Mouse (Mus musculus) MEL (cell line): ENCODE data around the gene Il31ra. TPM values are rescaled to one million over a fixed set of nuclear protein-coding genes. Genes with fewer than 3 reads are reported as not detected.

Source experiments
- DNase-seq: peaks from one replicate; pipeline ENCODE4 v3.0.0; 2011; ENCODE audit warnings: low read depth, low spot score
- H3K27ac ChIP-seq: 2 replicates; pipeline ENCODE4 v1.5.1; 2012; ENCODE audit warnings: low read depth, mild to moderate bottlenecking, control low read depth, low read length, moderate library complexity; ENCODE audit not compliant: control insufficient read depth
- H3K27me3 ChIP-seq, 2 experiments: fragments of 150-350 bp in 1 of 2; sonication (generic) in 1 of 2; 2 replicates each; pipeline ENCODE4 v1.6.1; 2012; ENCODE audit warnings: low read length in 2 of 2, mild to moderate bottlenecking in 2 of 2, improper control_type of control experiment in 1 of 2, moderate library complexity in 1 of 2; ENCODE audit not compliant: insufficient read depth in 2 of 2, control insufficient read depth in 1 of 2
- H3K36me3 ChIP-seq, 2 experiments: 2 replicates each; pipeline ENCODE4 v1.6.1; 2012 to 2014; ENCODE audit warnings: low read length in 2 of 2, improper control_type of control experiment in 1 of 2, inconsistent platforms in 1 of 2, mild to moderate bottlenecking in 1 of 2; ENCODE audit not compliant: insufficient read depth in 2 of 2, control insufficient read depth in 1 of 2
- H3K4me1 ChIP-seq, 2 experiments: fragments of 150-350 bp in 1 of 2; sonication (generic) in 1 of 2; 2 replicates each; pipeline ENCODE4 v1.6.1; 2012; ENCODE audit warnings: low read length in 2 of 2, improper control_type of control experiment in 1 of 2, mild to moderate bottlenecking in 1 of 2; ENCODE audit not compliant: insufficient read depth in 2 of 2, control insufficient read depth in 1 of 2
- H3K4me3 ChIP-seq, 2 experiments: fragments of 150-350 bp in 1 of 2; sonication (generic) in 1 of 2; 2 replicates each; pipeline ENCODE4 v1.5.1; 2012; ENCODE audit warnings: low read depth in 2 of 2, low read length in 2 of 2, mild to moderate bottlenecking in 2 of 2, moderate library complexity in 2 of 2, control low read depth in 1 of 2, improper control_type of control experiment in 1 of 2; ENCODE audit not compliant: control insufficient read depth in 1 of 2, insufficient read depth in 1 of 2
- H3K79me2 ChIP-seq: 2 replicates; pipeline ENCODE4 v1.6.1; 2012; ENCODE audit warnings: mild to moderate bottlenecking, low read length, moderate library complexity; ENCODE audit not compliant: control insufficient read depth, poor library complexity, insufficient read depth
- H3K9ac ChIP-seq: 2 replicates; pipeline ENCODE4 v1.6.1; 2012; ENCODE audit warnings: low read depth, mild to moderate bottlenecking, control low read depth, low read length, moderate library complexity; ENCODE audit not compliant: control insufficient read depth, poor library complexity, severe bottlenecking
- H3K9me3 ChIP-seq: fragments of 150-350 bp; sonication (generic); replicated peaks from 2 replicates; pipeline ENCODE4 v1.6.1; 2012; ENCODE audit warnings: mild to moderate bottlenecking, low read length, improper control_type of control experiment, moderate library complexity; ENCODE audit not compliant: insufficient read depth
- BHLHE40 ChIP-seq: IDR thresholded peaks from 2 replicates; pipeline ENCODE4 v1.6.1; 2012; ENCODE audit warnings: low read depth, mild to moderate bottlenecking, inconsistent platforms, low read length, improper control_type of control experiment, borderline replicate concordance
- CHD1 ChIP-seq: IDR thresholded peaks from 2 replicates; pipeline ENCODE4 v1.6.1; 2012; ENCODE audit warnings: low read depth, mild to moderate bottlenecking, inconsistent platforms, low read length, improper control_type of control experiment
- KAT2A ChIP-seq: conservative IDR thresholded peaks from 2 replicates; pipeline ENCODE4 v1.6.1; 2012; ENCODE audit warnings: low read depth, low read length, improper control_type of control experiment, inconsistent platforms
- MAFK ChIP-seq: IDR thresholded peaks from 2 replicates; pipeline ENCODE4 v1.6.1; 2011; ENCODE audit warnings: low read depth, mild to moderate bottlenecking, low read length, improper control_type of control experiment, borderline replicate concordance
- MAX ChIP-seq: IDR thresholded peaks from 2 replicates; pipeline ENCODE4 v1.6.1; 2011; ENCODE audit warnings: low read length, improper control_type of control experiment
- MYB ChIP-seq: IDR thresholded peaks from 2 replicates; pipeline ENCODE4 v1.6.1; 2011; ENCODE audit warnings: mild to moderate bottlenecking, low read depth, low read length, improper control_type of control experiment
- NRF1 ChIP-seq: IDR thresholded peaks from 2 replicates; pipeline ENCODE4 v1.6.1; 2014; ENCODE audit warnings: low read depth, mild to moderate bottlenecking, inconsistent platforms, low read length, improper control_type of control experiment, moderate library complexity; ENCODE audit not compliant: poor library complexity, insufficient read depth, severe bottlenecking
- POLR2A ChIP-seq, 2 experiments: IDR thresholded peaks; 2 replicates each; pipeline ENCODE4 v1.6.1; 2011 to 2012; ENCODE audit warnings: low read length in 2 of 2, mild to moderate bottlenecking in 2 of 2, control low read depth in 1 of 2, improper control_type of control experiment in 1 of 2, low read depth in 1 of 2, moderate library complexity in 1 of 2; ENCODE audit not compliant: control insufficient read depth in 1 of 2, insufficient read depth in 1 of 2, poor library complexity in 1 of 2
- POLR2AphosphoS5 ChIP-seq: IDR thresholded peaks from 2 replicates; pipeline ENCODE4 v1.6.1; 2012; ENCODE audit warnings: low read depth, borderline replicate concordance, mild to moderate bottlenecking, inconsistent platforms, low read length, moderate library complexity, mixed read lengths
- RAD21 ChIP-seq: IDR thresholded peaks from 2 replicates; pipeline ENCODE4 v1.6.1; 2011; ENCODE audit warnings: mild to moderate bottlenecking, low read depth, low read length, improper control_type of control experiment
- RCOR1 ChIP-seq: IDR thresholded peaks from 2 replicates; pipeline ENCODE4 v1.6.1; 2012; ENCODE audit warnings: low read depth, mild to moderate bottlenecking, inconsistent platforms, low read length, improper control_type of control experiment
- SMC3 ChIP-seq: IDR thresholded peaks from 2 replicates; pipeline ENCODE4 v1.6.1; 2011; ENCODE audit warnings: low read depth, low read length, improper control_type of control experiment
- UBTF ChIP-seq: IDR thresholded peaks from 2 replicates; pipeline ENCODE4 v1.6.1; 2012; ENCODE audit warnings: low read depth, mild to moderate bottlenecking, inconsistent platforms, low read length, improper control_type of control experiment, moderate library complexity, borderline replicate concordance; ENCODE audit not compliant: insufficient read depth
- ZNF384 ChIP-seq: IDR thresholded peaks from 2 replicates; pipeline ENCODE4 v1.6.1; 2012; ENCODE audit warnings: low read depth, mild to moderate bottlenecking, inconsistent platforms, low read length, improper control_type of control experiment
- polyA plus RNA-seq, 2 experiments: library from polyadenylated mRNA; stranded (reverse) in 1 of 2; unstranded in 1 of 2; fragments of >175 nt in 1 of 2; fragments of >200 nt in 1 of 2; gene quantifications; 2 replicates each; pipeline versions ENCODE4 v1.2.1 to v1.2.4; 2012; ENCODE audit warnings: low replicate concordance in 2 of 2, low read depth in 1 of 2; ENCODE audit not compliant: insufficient read length in 2 of 2, insufficient read depth in 1 of 2, missing spikeins in 1 of 2
- total RNA-seq: library from RNA; depleted of rRNA; stranded (reverse); fragments of 300-350 nt; gene quantifications from 2 replicates; pipeline ENCODE4 v1.2.3, GENCODE M21; 2012

Il31ra gene
- total and polyA plus RNA-seq, 3 experiments: 2.1 to 2.2 TPM; not detected in 1

- H3K36me3 ChIP-seq: no peaks in the 10 kb centered on the region
These were observed 93.7 kb downstream of the Il31ra start for GRCm38 (mm10) chr13:112500466-112500865.

GRCm38 (mm10) chr13:112500027-112500426, 94.1 kb downstream of the Il31ra start:
- H3K27me3 ChIP-seq: no peaks in the 10 kb centered on the region
- H3K4me1 ChIP-seq: no peaks in the 10 kb centered on the region
- no peak for DNase-seq
- no peak for TF ChIP-seq RCOR1
- no peak for TF ChIP-seq RAD21
- TF ChIP-seq SMC3: no peak
- TF ChIP-seq MAX: no peak
- TF ChIP-seq ZNF384: no peak
- H3K36me3 ChIP-seq: no peaks in the 10 kb centered on the region
- no peaks in the 10 kb centered on the region for H3K9me3 ChIP-seq
- H3K27ac ChIP-seq: no peak overlapping the region
- no peak overlapping the region for H3K4me3 ChIP-seq
- no peak overlapping the region for H3K9ac ChIP-seq
- H3K79me2 ChIP-seq: no peaks in the 10 kb centered on the region

More at GRCm38 (mm10) chr13:112500466-112500865, 93.7 kb downstream of the Il31ra start:
- Histone ChIP-seq H3K4me1 (no peaks in the 10 kb centered on the region), H3K27ac (no peak overlapping the region), H3K27me3 (no peaks in the 10 kb centered on the region), H3K9ac (no peak overlapping the region), H3K4me3 (no peak overlapping the region), H3K9me3 (no peaks in the 10 kb centered on the region), H3K79me2 (no peaks in the 10 kb centered on the region)
- TF ChIP-seq NRF1: no peak
- no peak for TF ChIP-seq POLR2A (IDR thresholded peaks at IDR 0.05; ENCODE audit: control insufficient read depth in 1 of 2, insufficient read depth in 1 of 2, low read depth in 1 of 2, low read length in 2 of 2, poor library complexity in 1 of 2)
- no peak for TF ChIP-seq KAT2A
- TF ChIP-seq CHD1: no peak
- TF ChIP-seq UBTF: no peak
- TF ChIP-seq POLR2AphosphoS5: no peak
- TF ChIP-seq MAFK: no peak
- TF ChIP-seq MYB: no peak
- no peak for DNase-seq

GRCm38 (mm10) chr13:112494590-112494989, 99.6 kb downstream of the Il31ra start:
- no peak overlapping the region for H3K4me3 ChIP-seq
- no peaks in the 10 kb centered on the region for H3K9me3 ChIP-seq
- peaks cover 0 to 8% of the 10 kb centered on the region in 2 experiments; a peak in 2 of 4 replicates for H3K36me3 ChIP-seq
- H3K4me1 ChIP-seq: peaks cover 4 to 5% of the 10 kb centered on the region in 2 experiments; a peak in 2 of 4 replicates
- H3K27ac ChIP-seq: no peak overlapping the region
- TF ChIP-seq NRF1 (no peak), BHLHE40 (no peak)
- TF ChIP-seq, all 39 proteins: peak for 0
- H3K79me2 ChIP-seq: no peaks in the 10 kb centered on the region
- no peaks in the 10 kb centered on the region for H3K27me3 ChIP-seq
- no peak for DNase-seq
- no peak overlapping the region for H3K9ac ChIP-seq
